Mouse (Mus musculus): ENCODE measurements at regions not wholly inside any gene's neighbourhood (a gene's known extent, or its start where the extent isn't known, plus 50 kb on each side); places are given as distances from the start of the nearest gene placed in this dataset.

DNA sequence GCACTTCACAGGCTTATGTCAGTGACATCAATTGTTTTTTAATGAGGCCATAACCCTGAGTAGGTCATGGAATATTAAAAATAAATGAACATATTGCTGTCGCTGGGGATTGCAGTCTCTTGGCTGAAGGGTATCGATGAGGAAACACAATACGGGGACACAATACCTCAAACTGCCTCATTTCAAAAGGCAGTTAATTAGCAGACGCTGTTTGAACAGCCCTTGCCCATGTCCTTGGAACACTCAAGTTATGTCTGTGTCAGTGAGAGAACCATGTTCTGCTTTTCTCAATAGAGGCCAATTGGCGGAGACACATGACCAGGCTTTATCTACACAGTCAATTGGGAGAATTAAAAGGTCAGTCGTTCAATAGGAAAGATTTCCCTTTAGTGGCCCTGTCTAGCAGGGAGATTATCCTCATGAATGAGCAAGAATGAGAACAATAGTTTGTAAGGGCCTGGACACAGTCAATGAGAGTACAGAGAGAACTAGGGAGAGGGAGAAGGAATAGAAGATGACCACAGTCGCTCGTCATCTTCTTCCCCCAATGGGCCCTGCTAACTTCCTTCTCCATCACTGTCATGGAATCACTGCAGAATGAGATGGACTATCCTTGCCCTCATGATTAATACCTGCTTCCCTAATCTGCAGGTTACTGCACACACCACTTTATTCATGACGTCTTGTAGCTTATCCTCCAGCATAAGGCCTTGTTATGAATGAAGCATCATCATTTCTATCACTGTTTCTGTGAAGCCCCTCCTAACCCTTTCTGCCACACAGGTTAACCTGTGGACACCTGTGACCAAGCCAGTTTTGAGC is 973.6 kb upstream of the Lcorl start:
- Histone ChIP-seq H3K9ac (ENCODE audit: low read depth, low read length) (no peak overlapping the region), H3K27me3 (replicated peaks; ENCODE audit: control insufficient read depth, insufficient read depth, low read length) (no peaks in the 10 kb centered on the region), H3K4me3 (ENCODE audit: low read depth, low read length) (no peak overlapping the region), H3K4me1 (replicated peaks; ENCODE audit: control insufficient read depth, insufficient read depth, low read length) (no peaks in the 10 kb centered on the region), H3K4me2 (no peak overlapping the region), H3K36me3 (ENCODE audit: control insufficient read depth, insufficient read depth, low read length) (no peaks in the 10 kb centered on the region), H3K9me3 (ENCODE audit: control insufficient read depth, low read length) (no peaks in the 10 kb centered on the region), H3K27ac (ENCODE audit: low read depth, low read length) (no peak overlapping the region)
- ATAC-seq (replicated peaks; ENCODE audit: low FRiP score) (no peak), DNase-seq (ENCODE audit: low spot score) (no peak)
- WGBS: 81% methylated on average over 9 of the region's 9 CpGs

DNA sequence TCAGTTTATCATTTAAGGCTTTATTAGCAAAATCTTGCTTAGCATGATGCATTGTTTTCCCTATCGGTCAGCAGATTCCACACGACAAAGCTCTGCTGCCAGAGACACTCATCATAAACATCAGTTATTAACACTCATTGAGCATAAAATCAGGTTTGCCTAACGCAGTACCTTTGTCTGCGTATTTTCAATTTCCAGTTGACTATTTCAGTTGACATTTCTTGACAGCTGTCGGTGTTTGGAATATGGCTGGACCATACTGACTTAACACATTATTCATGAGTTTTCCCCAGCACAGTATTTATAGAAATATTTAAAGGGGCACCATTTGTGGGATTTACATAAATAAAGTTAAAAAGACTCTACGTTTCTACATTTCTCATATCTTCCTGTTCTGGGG is 972.7 kb upstream of the Lcorl start:
- Histone ChIP-seq H3K4me1 (replicated peaks; ENCODE audit: control insufficient read depth, insufficient read depth, low read length) (no peaks in the 10 kb centered on the region), H3K9ac (ENCODE audit: low read depth, low read length) (no peak overlapping the region), H3K36me3 (ENCODE audit: control insufficient read depth, insufficient read depth, low read length) (no peaks in the 10 kb centered on the region), H3K4me2 (no peak overlapping the region), H3K27me3 (replicated peaks; ENCODE audit: control insufficient read depth, insufficient read depth, low read length) (no peaks in the 10 kb centered on the region), H3K4me3 (ENCODE audit: low read depth, low read length) (no peak overlapping the region), H3K27ac (ENCODE audit: low read depth, low read length) (no peak overlapping the region), H3K9me3 (ENCODE audit: control insufficient read depth, low read length) (no peaks in the 10 kb centered on the region)
- 82% methylated on average over 6 of the region's 6 CpGs for WGBS
- DNase-seq (ENCODE audit: low spot score) (no peak), ATAC-seq (replicated peaks; ENCODE audit: low FRiP score) (no peak)

DNA sequence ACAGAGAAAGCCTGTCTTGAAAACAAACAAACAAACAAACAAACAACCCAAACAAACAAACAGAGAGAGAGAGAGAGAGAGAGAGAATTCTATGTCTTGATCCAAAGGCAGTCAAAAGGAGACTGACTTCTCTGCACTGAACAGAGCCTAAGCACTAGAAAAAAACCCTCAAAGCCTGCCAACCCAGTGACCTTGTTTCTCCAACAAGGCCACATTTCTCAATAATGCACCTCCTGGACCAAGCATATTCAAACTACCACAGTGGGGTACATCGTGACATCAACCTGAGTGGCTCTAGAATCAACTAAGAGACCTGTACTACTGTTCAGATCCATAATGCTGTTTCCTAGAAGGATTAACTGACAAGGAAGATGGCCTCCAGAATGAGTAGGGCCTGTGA is 969.0 kb upstream of the Lcorl start:
- no peak overlapping the region for H3K4me3 ChIP-seq (ENCODE audit: low read depth, low read length)
- no peak overlapping the region for H3K9ac ChIP-seq (ENCODE audit: low read depth, low read length)
- H3K4me2 ChIP-seq: no peak overlapping the region
- no peaks in the 10 kb centered on the region for H3K9me3 ChIP-seq (ENCODE audit: control insufficient read depth, low read length)
- DNase-seq (ENCODE audit: low spot score): no peak
- ATAC-seq (replicated peaks; ENCODE audit: low FRiP score): no peak
- no peaks in the 10 kb centered on the region for H3K27me3 ChIP-seq (replicated peaks; ENCODE audit: control insufficient read depth, insufficient read depth, low read length)
- no peak overlapping the region for H3K27ac ChIP-seq (ENCODE audit: low read depth, low read length)
- H3K4me1 ChIP-seq (replicated peaks; ENCODE audit: control insufficient read depth, insufficient read depth, low read length): no peaks in the 10 kb centered on the region
- 78% methylated on average over 1 of the region's 1 CpGs for WGBS
- no peaks in the 10 kb centered on the region for H3K36me3 ChIP-seq (ENCODE audit: control insufficient read depth, insufficient read depth, low read length)

DNA sequence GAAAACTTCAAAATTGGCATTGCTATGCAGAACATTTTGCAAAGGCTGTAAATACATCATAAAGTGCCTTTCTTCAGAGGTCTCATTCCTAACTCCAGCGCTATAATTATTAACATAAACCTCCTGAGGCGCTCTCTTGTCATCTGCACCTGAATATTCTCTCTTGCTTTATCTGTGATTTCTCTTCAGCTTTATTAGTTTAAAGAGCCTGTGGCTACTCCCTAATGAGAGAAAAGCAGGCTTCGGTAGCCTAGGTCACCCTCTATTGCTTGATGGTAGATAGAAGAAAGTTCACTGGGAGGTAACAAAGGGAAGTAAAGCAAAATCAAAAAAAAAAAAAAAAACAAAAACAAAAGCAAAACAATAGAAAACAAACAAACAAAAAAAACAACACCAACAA is 967.5 kb upstream of the Lcorl start:
- Histone ChIP-seq H3K9me3 (ENCODE audit: control insufficient read depth, low read length) (no peaks in the 10 kb centered on the region), H3K36me3 (ENCODE audit: control insufficient read depth, insufficient read depth, low read length) (no peaks in the 10 kb centered on the region), H3K9ac (ENCODE audit: low read depth, low read length) (no peak overlapping the region), H3K27me3 (replicated peaks; ENCODE audit: control insufficient read depth, insufficient read depth, low read length) (no peaks in the 10 kb centered on the region), H3K4me2 (no peak overlapping the region), H3K4me3 (ENCODE audit: low read depth, low read length) (no peak overlapping the region), H3K4me1 (replicated peaks; ENCODE audit: control insufficient read depth, insufficient read depth, low read length) (no peaks in the 10 kb centered on the region), H3K27ac (ENCODE audit: low read depth, low read length) (no peak overlapping the region)
- DNase-seq (ENCODE audit: low spot score): no peak
- no peak for ATAC-seq (replicated peaks; ENCODE audit: low FRiP score)
- WGBS: 77% methylated on average over 3 of the region's 3 CpGs

DNA sequence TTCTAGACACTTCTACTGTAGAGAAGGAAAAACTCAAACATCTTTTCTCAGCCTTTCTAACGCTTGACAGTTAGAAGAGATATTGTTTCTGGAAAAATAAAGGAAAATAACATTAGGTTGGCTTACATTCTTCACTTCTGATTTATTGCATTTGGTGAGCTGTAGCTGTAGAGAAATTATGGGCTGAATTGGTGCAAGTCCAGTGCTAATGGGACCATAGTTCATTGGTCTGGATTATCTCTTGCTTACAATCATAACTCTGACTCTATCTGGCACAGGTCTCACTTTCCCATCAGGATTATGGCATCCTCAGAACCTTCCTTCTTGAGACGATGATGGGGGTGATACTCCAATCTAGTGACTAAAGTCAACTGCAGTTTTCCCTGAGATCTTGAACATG is 937.7 kb upstream of the Lcorl start:
- Histone ChIP-seq H3K36me3 (ENCODE audit: control insufficient read depth, insufficient read depth, low read length) (no peaks in the 10 kb centered on the region), H3K27me3 (replicated peaks; ENCODE audit: control insufficient read depth, insufficient read depth, low read length) (no peaks in the 10 kb centered on the region), H3K9me3 (ENCODE audit: control insufficient read depth, low read length) (no peaks in the 10 kb centered on the region), H3K9ac (ENCODE audit: low read depth, low read length) (no peak overlapping the region), H3K4me2 (no peak overlapping the region), H3K4me1 (replicated peaks; ENCODE audit: control insufficient read depth, insufficient read depth, low read length) (no peaks in the 10 kb centered on the region), H3K4me3 (ENCODE audit: low read depth, low read length) (no peak overlapping the region), H3K27ac (ENCODE audit: low read depth, low read length) (no peak overlapping the region)
- ATAC-seq (replicated peaks; ENCODE audit: low FRiP score): no peak
- no peak for DNase-seq (ENCODE audit: low spot score)
- WGBS: 76% methylated on average over 2 of the region's 2 CpGs

DNA sequence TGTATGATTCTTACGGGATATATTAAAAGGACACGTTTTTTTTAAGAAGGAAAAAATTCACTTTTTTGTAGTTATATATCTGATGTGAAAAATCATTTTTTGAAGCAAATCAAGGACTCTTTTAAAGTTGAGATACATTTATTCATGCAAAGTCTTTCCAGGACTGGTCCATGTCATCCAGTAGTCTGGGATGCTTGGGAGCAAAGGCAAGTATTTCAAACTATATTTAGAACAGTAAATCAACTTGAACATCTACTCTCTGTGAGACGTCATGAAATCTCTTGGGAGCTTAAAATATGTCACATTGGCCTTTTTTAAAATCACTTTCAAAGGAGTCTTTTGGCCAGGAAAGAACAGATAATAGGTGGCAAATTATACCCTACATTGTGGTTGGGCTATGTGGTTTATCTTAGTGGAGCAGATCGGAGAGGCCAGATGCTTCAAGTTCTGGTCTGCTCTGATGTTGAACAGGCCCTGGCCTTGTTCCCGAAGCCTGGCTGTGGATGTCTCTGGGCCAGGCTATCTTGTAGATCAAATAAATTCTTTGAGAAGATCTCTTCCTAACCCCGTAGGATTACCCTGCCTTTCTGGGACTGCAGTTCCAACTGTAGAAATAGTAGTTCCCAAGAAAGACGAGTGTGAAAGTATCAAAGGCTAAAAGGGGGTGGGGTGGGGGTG is 936.8 kb upstream of the Lcorl start:
- no peaks in the 10 kb centered on the region for H3K36me3 ChIP-seq (ENCODE audit: control insufficient read depth, insufficient read depth, low read length)
- H3K9ac ChIP-seq (ENCODE audit: low read depth, low read length): no peak overlapping the region
- H3K4me1 ChIP-seq (replicated peaks; ENCODE audit: control insufficient read depth, insufficient read depth, low read length): no peaks in the 10 kb centered on the region
- H3K4me2 ChIP-seq: no peak overlapping the region
- no peaks in the 10 kb centered on the region for H3K9me3 ChIP-seq (ENCODE audit: control insufficient read depth, low read length)
- no peaks in the 10 kb centered on the region for H3K27me3 ChIP-seq (replicated peaks; ENCODE audit: control insufficient read depth, insufficient read depth, low read length)
- no peak overlapping the region for H3K27ac ChIP-seq (ENCODE audit: low read depth, low read length)
- no peak overlapping the region for H3K4me3 ChIP-seq (ENCODE audit: low read depth, low read length)
- WGBS: 49% methylated on average over 7 of the region's 7 CpGs
- ATAC-seq (replicated peaks; ENCODE audit: low FRiP score) (no peak), DNase-seq (ENCODE audit: low spot score) (no peak)

DNA sequence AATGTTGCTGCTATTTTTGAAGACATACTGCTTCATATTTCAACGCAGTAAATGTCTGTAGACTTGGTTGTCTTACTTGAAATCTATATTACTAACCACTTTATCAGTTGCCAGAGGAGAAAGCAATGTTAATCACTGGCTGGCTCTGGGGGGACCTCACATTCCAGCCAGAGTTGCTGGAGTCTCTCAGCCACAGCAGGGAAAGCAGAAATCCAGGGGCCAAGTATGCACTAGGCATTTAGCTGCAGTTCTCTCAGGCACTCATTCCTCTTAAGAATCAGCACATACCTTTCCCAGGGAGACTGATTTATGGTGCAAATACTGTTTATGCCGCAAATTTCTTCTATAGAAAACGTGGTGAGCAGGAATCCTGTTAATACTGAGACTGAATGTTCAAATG is 933.6 kb upstream of the Lcorl start:
- WGBS: 47% methylated on average over 3 of the region's 3 CpGs
- no peak for ATAC-seq (replicated peaks; ENCODE audit: low FRiP score)
- H3K27ac ChIP-seq (ENCODE audit: low read depth, low read length): no peak overlapping the region
- DNase-seq (ENCODE audit: low spot score): no peak
- H3K4me2 ChIP-seq: no peak overlapping the region
- no peak overlapping the region for H3K9ac ChIP-seq (ENCODE audit: low read depth, low read length)
- H3K4me1 ChIP-seq (replicated peaks; ENCODE audit: control insufficient read depth, insufficient read depth, low read length): no peaks in the 10 kb centered on the region
- no peaks in the 10 kb centered on the region for H3K36me3 ChIP-seq (ENCODE audit: control insufficient read depth, insufficient read depth, low read length)
- H3K4me3 ChIP-seq (ENCODE audit: low read depth, low read length): no peak overlapping the region
- no peaks in the 10 kb centered on the region for H3K9me3 ChIP-seq (ENCODE audit: control insufficient read depth, low read length)
- H3K27me3 ChIP-seq (replicated peaks; ENCODE audit: control insufficient read depth, insufficient read depth, low read length): no peaks in the 10 kb centered on the region

DNA sequence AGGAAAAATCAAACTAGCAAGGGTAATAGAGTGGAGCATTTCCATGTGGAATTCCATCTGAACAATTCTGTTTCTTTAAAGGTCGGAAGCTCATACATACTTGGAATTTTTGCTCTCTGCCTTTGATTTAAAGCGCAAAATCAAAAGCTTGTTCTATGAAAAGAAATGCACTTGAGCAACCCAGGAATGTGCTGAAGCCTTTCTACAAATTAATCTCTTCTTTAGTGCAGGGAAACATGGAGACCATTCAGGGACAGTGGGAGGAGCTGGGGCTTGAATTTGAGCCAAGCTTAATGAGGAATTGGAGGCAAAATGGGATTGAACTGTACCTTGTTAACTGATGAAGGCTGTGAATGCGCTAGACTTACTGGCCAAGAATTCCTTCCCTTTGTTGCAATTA is 933.1 kb upstream of the Lcorl start:
- DNase-seq (ENCODE audit: low spot score) (no peak), ATAC-seq (replicated peaks; ENCODE audit: low FRiP score) (no peak)
- Histone ChIP-seq H3K27me3 (replicated peaks; ENCODE audit: control insufficient read depth, insufficient read depth, low read length) (no peaks in the 10 kb centered on the region), H3K9ac (ENCODE audit: low read depth, low read length) (no peak overlapping the region), H3K36me3 (ENCODE audit: control insufficient read depth, insufficient read depth, low read length) (no peaks in the 10 kb centered on the region), H3K4me2 (no peak overlapping the region), H3K9me3 (ENCODE audit: control insufficient read depth, low read length) (no peaks in the 10 kb centered on the region), H3K4me3 (ENCODE audit: low read depth, low read length) (no peak overlapping the region), H3K27ac (ENCODE audit: low read depth, low read length) (no peak overlapping the region), H3K4me1 (replicated peaks; ENCODE audit: control insufficient read depth, insufficient read depth, low read length) (no peaks in the 10 kb centered on the region)
- WGBS: 69% methylated on average over 3 of the region's 3 CpGs

DNA sequence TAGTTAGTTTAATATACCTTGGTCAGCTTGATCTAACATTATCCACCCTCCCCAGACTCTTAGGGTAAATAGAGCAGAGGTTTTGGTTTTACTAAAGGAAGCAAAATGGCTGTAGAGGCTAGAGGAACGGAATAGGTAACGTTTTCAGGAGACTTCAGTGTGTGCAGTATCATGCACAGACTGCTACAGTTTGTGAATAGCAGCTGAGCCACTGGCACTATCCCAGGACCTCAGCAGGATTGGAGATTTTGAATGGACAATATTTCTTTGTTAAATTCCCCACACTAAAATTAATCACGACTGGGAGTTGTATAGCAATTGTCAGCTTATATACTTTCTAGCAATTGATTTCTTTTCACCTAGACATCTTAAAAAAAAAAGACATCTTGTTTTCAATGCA is 929.7 kb upstream of the Lcorl start:
- no peaks in the 10 kb centered on the region for H3K9me3 ChIP-seq (ENCODE audit: control insufficient read depth, low read length)
- H3K9ac ChIP-seq (ENCODE audit: low read depth, low read length): no peak overlapping the region
- WGBS: 80% methylated on average over 3 of the region's 3 CpGs
- H3K27ac ChIP-seq (ENCODE audit: low read depth, low read length): no peak overlapping the region
- ATAC-seq (replicated peaks; ENCODE audit: low FRiP score): no peak
- H3K4me2 ChIP-seq: no peak overlapping the region
- no peak overlapping the region for H3K4me3 ChIP-seq (ENCODE audit: low read depth, low read length)
- H3K4me1 ChIP-seq (replicated peaks; ENCODE audit: control insufficient read depth, insufficient read depth, low read length): no peaks in the 10 kb centered on the region
- DNase-seq (ENCODE audit: low spot score): no peak
- H3K36me3 ChIP-seq (ENCODE audit: control insufficient read depth, insufficient read depth, low read length): no peaks in the 10 kb centered on the region
- no peaks in the 10 kb centered on the region for H3K27me3 ChIP-seq (replicated peaks; ENCODE audit: control insufficient read depth, insufficient read depth, low read length)

Measured in liver, embryonic 11.5 days (tissue).